Mouse (Mus musculus): ENCODE results near the gene Bpnt1. TPM values are rescaled to one million over a fixed set of nuclear protein-coding genes. Genes with fewer than 3 reads are reported as not detected.

Bpnt1 gene
- total and polyA plus RNA-seq, 3 experiments = 22.0 to 29.1 TPM; not detected in 1

GRCm38 (mm10) chr1:185307645-185308044 lies 24.3 kb upstream of the Bpnt1 start:
- Histone ChIP-seq H3K27ac (ENCODE audit: control insufficient read depth, low read depth, low read length) (no peak overlapping the region), H3K9ac (ENCODE audit: control insufficient read depth, low read depth, low read length, poor library complexity, severe bottlenecking) (no peak overlapping the region), H3K36me3 (ENCODE audit: control insufficient read depth in 1 of 2, insufficient read depth in 2 of 2, low read length in 2 of 2) (peaks cover 0 to 8% of the 10 kb centered on the region in 2 experiments; a peak in 2 of 4 replicates), H3K4me3 (ENCODE audit: control insufficient read depth in 1 of 2, insufficient read depth in 1 of 2, low read depth in 2 of 2, low read length in 2 of 2) (no peak overlapping the region), H3K79me2 (ENCODE audit: control insufficient read depth, insufficient read depth, low read length, poor library complexity) (no peaks in the 10 kb centered on the region), H3K4me1 (ENCODE audit: control insufficient read depth in 1 of 2, insufficient read depth in 2 of 2, low read length in 2 of 2) (no peaks in the 10 kb centered on the region), H3K27me3 (ENCODE audit: control insufficient read depth in 1 of 2, insufficient read depth in 2 of 2, low read length in 2 of 2) (no peaks in the 10 kb centered on the region), H3K9me3 (replicated peaks; ENCODE audit: insufficient read depth, low read length) (no peaks in the 10 kb centered on the region)
- no peak for DNase-seq (ENCODE audit: low read depth, low spot score)
- TF ChIP-seq KAT2A (conservative IDR thresholded peaks at IDR 0.05; ENCODE audit: low read depth, low read length) = no peak
- TF ChIP-seq ELF1 (IDR thresholded peaks at IDR 0.05; ENCODE audit: low read depth, low read length) = no peak
- no peak for TF ChIP-seq MAFK (IDR thresholded peaks at IDR 0.05; ENCODE audit: borderline replicate concordance, low read depth, low read length)
- no peak for TF ChIP-seq USF2 (IDR thresholded peaks at IDR 0.05; ENCODE audit: borderline replicate concordance in 1 of 2, insufficient read depth in 1 of 2, low read depth in 1 of 2, low read length in 2 of 2)
- no peak for TF ChIP-seq POLR2A (IDR thresholded peaks at IDR 0.05; ENCODE audit: control insufficient read depth in 1 of 2, insufficient read depth in 1 of 2, low read depth in 1 of 2, low read length in 2 of 2, poor library complexity in 1 of 2)
- TF ChIP-seq CHD1 (IDR thresholded peaks at IDR 0.05; ENCODE audit: low read depth, low read length) = no peak
- TF ChIP-seq ZNF384 (IDR thresholded peaks at IDR 0.05; ENCODE audit: low read depth, low read length) = no peak
- no peak for TF ChIP-seq GATA1 (IDR thresholded peaks at IDR 0.05; ENCODE audit: low read depth, low read length)
- TF ChIP-seq MAZ (IDR thresholded peaks at IDR 0.05; ENCODE audit: low read depth, low read length) = no peak
- TF ChIP-seq JUND (IDR thresholded peaks at IDR 0.05; ENCODE audit: low read depth, low read length) = no peak
- TF ChIP-seq ZKSCAN1 (IDR thresholded peaks at IDR 0.05; ENCODE audit: low read depth, low read length) = no peak
- TF ChIP-seq SMC3 (IDR thresholded peaks at IDR 0.05; ENCODE audit: low read depth, low read length) = no peak
- TF ChIP-seq SIN3A (IDR thresholded peaks at IDR 0.05; ENCODE audit: low read length) = no peak
- TF ChIP-seq MXI1 (IDR thresholded peaks at IDR 0.05; ENCODE audit: low read depth, low read length) = no peak
- no peak for TF ChIP-seq MAX (IDR thresholded peaks at IDR 0.05; ENCODE audit: low read length)
- TF ChIP-seq TBP (IDR thresholded peaks at IDR 0.05; ENCODE audit: low read depth, low read length) = no peak

DNA sequence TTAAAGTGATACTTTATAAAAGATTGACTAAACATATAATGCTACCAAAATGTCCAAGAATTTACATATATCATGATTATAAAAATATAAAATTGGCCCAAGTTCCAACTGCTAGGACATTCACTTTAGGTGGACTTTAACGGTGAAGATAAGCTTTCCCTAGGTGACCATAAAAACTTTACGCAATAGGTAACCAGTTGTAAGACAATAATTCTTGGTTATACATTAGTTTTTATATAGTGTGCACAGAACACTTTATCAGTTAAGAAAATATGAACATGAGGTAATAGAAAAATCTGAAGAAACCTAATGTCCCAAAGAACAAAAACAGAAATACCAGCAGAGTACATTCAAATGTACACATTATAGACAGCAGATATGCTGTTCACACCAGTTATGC lies 23.6 kb upstream of the Bpnt1 start:
- Histone ChIP-seq H3K79me2 (ENCODE audit: control insufficient read depth, insufficient read depth, low read length, poor library complexity) (no peaks in the 10 kb centered on the region), H3K4me1 (ENCODE audit: control insufficient read depth in 1 of 2, insufficient read depth in 2 of 2, low read length in 2 of 2) (no peaks in the 10 kb centered on the region), H3K9me3 (replicated peaks; ENCODE audit: insufficient read depth, low read length) (no peaks in the 10 kb centered on the region), H3K9ac (ENCODE audit: control insufficient read depth, low read depth, low read length, poor library complexity, severe bottlenecking) (no peak overlapping the region), H3K27ac (ENCODE audit: control insufficient read depth, low read depth, low read length) (no peak overlapping the region), H3K27me3 (ENCODE audit: control insufficient read depth in 1 of 2, insufficient read depth in 2 of 2, low read length in 2 of 2) (no peaks in the 10 kb centered on the region), H3K36me3 (ENCODE audit: control insufficient read depth in 1 of 2, insufficient read depth in 2 of 2, low read length in 2 of 2) (peaks cover 0 to 10% of the 10 kb centered on the region in 2 experiments; a peak in 2 of 4 replicates), H3K4me3 (ENCODE audit: control insufficient read depth in 1 of 2, insufficient read depth in 1 of 2, low read depth in 2 of 2, low read length in 2 of 2) (no peak overlapping the region)
- DNase-seq (ENCODE audit: low read depth, low spot score) = no peak
- TF ChIP-seq MAZ (IDR thresholded peaks at IDR 0.05; ENCODE audit: low read depth, low read length) (no peak), GABPA (IDR thresholded peaks at IDR 0.05; ENCODE audit: low read depth, low read length) (no peak), NELFE (IDR thresholded peaks at IDR 0.05; ENCODE audit: low read depth, low read length) (no peak), TAL1 (IDR thresholded peaks at IDR 0.05; ENCODE audit: low read length) (no peak), MYC (IDR thresholded peaks at IDR 0.05; ENCODE audit: low read depth, low read length) (no peak), CHD2 (IDR thresholded peaks at IDR 0.05; ENCODE audit: low read length) (no peak), BHLHE40 (IDR thresholded peaks at IDR 0.05; ENCODE audit: borderline replicate concordance, low read depth, low read length) (no peak), USF2 (IDR thresholded peaks at IDR 0.05; ENCODE audit: borderline replicate concordance in 1 of 2, insufficient read depth in 1 of 2, low read depth in 1 of 2, low read length in 2 of 2) (no peak), NRF1 (IDR thresholded peaks at IDR 0.05; ENCODE audit: insufficient read depth, low read depth, low read length, poor library complexity, severe bottlenecking) (no peak), CHD1 (IDR thresholded peaks at IDR 0.05; ENCODE audit: low read depth, low read length) (no peak), E2F4 (IDR thresholded peaks at IDR 0.05; ENCODE audit: borderline replicate concordance, low read depth, low read length) (no peak), USF1 (IDR thresholded peaks at IDR 0.05; ENCODE audit: low read depth, low read length) (no peak)
